Mouse (Mus musculus) myocyte (in vitro differentiated cells): Measurements from ENCODE around the gene Entpd6.

Experiments used
- MYOG ChIP-seq, 3 experiments: IDR thresholded peaks; one replicate each; pipeline ENCODE4 v1.6.1; 2011; ENCODE audit warnings: control low read depth in 2 of 3, low read depth in 2 of 3, mild to moderate bottlenecking in 2 of 3; ENCODE audit not compliant: insufficient read length in 2 of 3, control insufficient read depth in 1 of 3, insufficient read depth in 1 of 3
- POLR2A ChIP-seq: IDR thresholded peaks from one replicate; pipeline ENCODE4 v1.6.1; 2011; ENCODE audit warnings: low read depth, mild to moderate bottlenecking, control low read depth, moderate library complexity; ENCODE audit not compliant: insufficient read length
- POLR2AphosphoS2 ChIP-seq: IDR thresholded peaks from one replicate; pipeline ENCODE4 v1.6.1; 2011; ENCODE audit warnings: low read depth, control low read depth; ENCODE audit not compliant: insufficient read length
- REST ChIP-seq: IDR thresholded peaks from one replicate; pipeline ENCODE4 v1.6.1; 2011; ENCODE audit warnings: mild to moderate bottlenecking, control low read depth, moderate library complexity; ENCODE audit not compliant: insufficient read depth, insufficient read length
- TCF12 ChIP-seq: IDR thresholded peaks from one replicate; pipeline ENCODE4 v1.6.1; 2011; ENCODE audit warnings: mild to moderate bottlenecking, control low read depth; ENCODE audit not compliant: poor library complexity, insufficient read depth, severe bottlenecking

- TF ChIP-seq TCF12 (no peak), POLR2A (no peak), MYOG (IDR thresholded peaks at IDR 0.05; ENCODE audit: control insufficient read depth in 1 of 3, insufficient read depth in 1 of 3, insufficient read length in 2 of 3, low read depth in 2 of 3) (no peak), POLR2AphosphoS2 (no peak), REST (no peak)
These were observed 34.0 kb downstream of the Entpd6 start for GRCm38 (mm10) chr2:150782801-150783200.
